Mouse (Mus musculus): ENCODE measurements around the gene Zdhhc12. TPM values are rescaled to one million over a fixed set of nuclear protein-coding genes. Genes with fewer than 3 reads are reported as not detected.

The Zdhhc12 gene
- total RNA-seq, 1 experiment from 2014 or later, result 13.9 TPM

Other genes starting within 250 kb of the Zdhhc12 start
- gene Cercam, start 224.5 kb downstream of the Zdhhc12 start, total RNA-seq (2021), result 10.8 and 12.4 TPM in 2 replicates
- 42.2 and 54.5 TPM in 2 replicates for gene Odf2, start 204.4 kb downstream of the Zdhhc12 start, total RNA-seq (2021)
- gene Gle1, start 158.2 kb downstream of the Zdhhc12 start, total RNA-seq (2021), result 29.1 and 35.3 TPM in 2 replicates
- gene Sptan1, start 128.1 kb downstream of the Zdhhc12 start, total RNA-seq (2021), result 228 and 265 TPM in 2 replicates
- gene Wdr34, start 44.8 kb downstream of the Zdhhc12 start, total RNA-seq (2021), result 18.5 and 20.2 TPM in 2 replicates
- gene Set, start 36.3 kb downstream of the Zdhhc12 start, total RNA-seq (2021), result 250 and 278 TPM in 2 replicates
- gene Pkn3, start 16.0 kb downstream of the Zdhhc12 start, total RNA-seq (2021), result 5.7 and 10.9 TPM in 2 replicates
- 32.4 and 40.5 TPM in 2 replicates for gene Zer1, start 30.9 kb upstream of the Zdhhc12 start, total RNA-seq (2021)
- gene Tbc1d13, start 40.1 kb upstream of the Zdhhc12 start, total RNA-seq (2021), result 47.1 and 52.7 TPM in 2 replicates
- gene Endog, start 77.8 kb upstream of the Zdhhc12 start, total RNA-seq (2021), result 49.3 and 52.9 TPM in 2 replicates
- gene Spout1, start 84.8 kb upstream of the Zdhhc12 start, total RNA-seq (2021), result 21.8 and 22.2 TPM in 2 replicates
- 29.1 and 29.3 TPM in 2 replicates for gene Kyat1, start 112.2 kb upstream of the Zdhhc12 start, total RNA-seq (2021)
- gene Lrrc8a, start 144.1 kb upstream of the Zdhhc12 start, total RNA-seq (2021), result 57.7 and 60.3 TPM in 2 replicates
- gene Gm28035, start 146.9 kb upstream of the Zdhhc12 start, total RNA-seq (2021), result 0.63 and 1.7 TPM in 2 replicates
- gene Phyhd1, start 172.6 kb upstream of the Zdhhc12 start, total RNA-seq (2021), result 19.8 and 20.4 TPM in 2 replicates
- not detected in 2 replicates for gene Gm28038, start 187.4 kb upstream of the Zdhhc12 start, total RNA-seq (2021)
- gene Dolk, start 192.7 kb upstream of the Zdhhc12 start, total RNA-seq (2021), result 46.2 and 48.1 TPM in 2 replicates
- 38.2 and 40.5 TPM in 2 replicates for gene Nup188, start 192.7 kb upstream of the Zdhhc12 start, total RNA-seq (2021)